Mouse (Mus musculus): ENCODE results near the gene Ten1.

GRCm38 (mm10) chr11:116253076-116253600 is 54.5 kb downstream of the Ten1 start:
- TF ChIP-seq EP300 (optimal IDR thresholded peaks at IDR 0.05) (no peak), CTCF (IDR thresholded peaks at IDR 0.05; ENCODE audit: low read depth) (no peak)
